ENCODE assay signal across 21 mouse cellular contexts in genomic region chr7:102226051-102226450, GRCm38 (mm10). TPM values are rescaled to one million over a fixed set of nuclear protein-coding genes. Genes with fewer than 3 reads are reported as not detected.
DNase-seq lines count a peak whose midpoint lies in the region; ATAC-seq and TF ChIP-seq lines count a peak whose summit lies in the region.
"Had no signal": no experiment of that assay in that cellular context is flagged by ENCODE, and none has a peak within 500 bp of the region (broad histone marks: within the 10 kb centered on the region; RNA-seq: fewer than 3 reads in every experiment).

No protein-coding gene starts in this region.

- no peak for ATAC-seq in midbrain, embryonic 11.5 days (ENCODE audit: low FRiP score)
- no peak for ATAC-seq in midbrain, embryonic 15.5 days (replicated peaks)
- ATAC-seq: activated CD4-positive, CD25-positive, alpha-beta regulatory T cell, adult 4 months; forebrain, embryonic 13.5 days; forebrain, embryonic 16.5 days; intestine, embryonic 15.5 days had no signal

- peaks cover 3% of the 10 kb centered on the region; the same call in 1 of the 2 replicates for H3K4me1 ChIP-seq in heart, embryonic 10.5 days
- no peaks in the 10 kb centered on the region for H3K4me1 ChIP-seq in midbrain, embryonic 11.5 days (ENCODE audit: control insufficient read depth, insufficient read depth, low read length)
- 0 out of 2 replicates have a peak, but pooled peaks cover 5% of the 10 kb centered on the region for H3K4me1 ChIP-seq in midbrain, embryonic 15.5 days

- no peak for TF ChIP-seq CTCF in gastrocnemius, adult 2 months (IDR thresholded peaks at IDR 0.05)

- WGBS in heart, embryonic 10.5 days, result 87% methylated on average over 6 of the region's 6 CpGs
- WGBS in midbrain, embryonic 11.5 days, result 91% methylated on average over 6 of the region's 6 CpGs
- 92% methylated on average over 6 of the region's 6 CpGs for WGBS in midbrain, embryonic 15.5 days

- peaks cover 21% of the 10 kb centered on the region for H3K36me3 ChIP-seq in heart, embryonic 10.5 days
- H3K36me3 ChIP-seq in midbrain, embryonic 11.5 days (ENCODE audit: control insufficient read depth, insufficient read depth, low read length), result 0 out of 2 replicates have a peak, but pooled peaks cover 2% of the 10 kb centered on the region
- no peaks in the 10 kb centered on the region for H3K36me3 ChIP-seq in midbrain, embryonic 15.5 days (replicated peaks)

- DNase-seq in gastrocnemius, adult 2 months, result no peak
- no peak for DNase-seq in gastrocnemius, adult 8-10 months (ENCODE audit: low spot score in 2 of 2)
- peak; percentile 62 for DNase-seq in heart, embryonic 10.5 days (ENCODE audit: low spot score)
- DNase-seq in heart, postnatal 4 days, result no peak
- peak; percentile 26 for DNase-seq in midbrain, embryonic 11.5 days (ENCODE audit: low spot score, missing footprints)
- DNase-seq in testis, postnatal 10 days (ENCODE audit: low spot score), result no peak
- DNase-seq: adrenal gland, adult 8-10 months; adrenal gland, postnatal 25 days; cerebellum, adult 18-20 months; cerebellum, adult 9-10 months; cerebellum, postnatal 14 days; gastrocnemius, postnatal 25 days; heart, postnatal 10 days had no signal

- no peaks in the 10 kb centered on the region for H3K9me3 ChIP-seq in heart, embryonic 10.5 days
- H3K9me3 ChIP-seq in midbrain, embryonic 11.5 days (ENCODE audit: control insufficient read depth, low read length), result peaks cover 3% of the 10 kb centered on the region; the same call in 1 of the 2 replicates
- no peaks in the 10 kb centered on the region for H3K9me3 ChIP-seq in midbrain, embryonic 15.5 days
- H3K9me3 ChIP-seq: forebrain, embryonic 13.5 days; hindbrain, embryonic 15.5 days; intestine, embryonic 15.5 days had no signal

- intact Hi-C loops in gastrocnemius, adult 2 months (cut with DNase I), result loop anchor here (2.0 kb wide), 1 partner anchor 23 kb away; no protein-coding TSS in a partner anchor

- no peak overlapping the region for H3K4me3 ChIP-seq in gastrocnemius, adult 2 months
- H3K4me3 ChIP-seq in heart, embryonic 10.5 days, result no peak overlapping the region
- no peak overlapping the region for H3K4me3 ChIP-seq in midbrain, embryonic 11.5 days (ENCODE audit: low read depth, low read length)
- H3K4me3 ChIP-seq in midbrain, embryonic 15.5 days, result no peak overlapping the region
- H3K4me3 ChIP-seq: forebrain, embryonic 10.5 days; forebrain, embryonic 13.5 days; hindbrain, embryonic 12.5 days; hindbrain, embryonic 15.5 days; intestine, embryonic 15.5 days had no signal

- H3K27ac ChIP-seq in gastrocnemius, adult 2 months, result peak overlapping the region; percentile 43; the same call in 1 of the 2 replicates
- no peak overlapping the region for H3K27ac ChIP-seq in heart, embryonic 10.5 days
- H3K27ac ChIP-seq in midbrain, embryonic 11.5 days (ENCODE audit: low read depth, low read length), result no peak overlapping the region
- H3K27ac ChIP-seq in midbrain, embryonic 15.5 days, result no peak overlapping the region
- H3K27ac ChIP-seq: forebrain, embryonic 10.5 days; forebrain, embryonic 13.5 days; hindbrain, embryonic 12.5 days; hindbrain, embryonic 15.5 days; intestine, embryonic 15.5 days had no signal

- H3K27me3 ChIP-seq in heart, embryonic 10.5 days (ENCODE audit: insufficient read depth, poor library complexity, severe bottlenecking), result no peaks in the 10 kb centered on the region
- no peaks in the 10 kb centered on the region for H3K27me3 ChIP-seq in midbrain, embryonic 11.5 days (ENCODE audit: control insufficient read depth, insufficient read depth, low read length)
- no peaks in the 10 kb centered on the region for H3K27me3 ChIP-seq in midbrain, embryonic 15.5 days (replicated peaks)
- H3K27me3 ChIP-seq: forebrain, embryonic 13.5 days; hindbrain, embryonic 12.5 days; hindbrain, embryonic 15.5 days; intestine, embryonic 15.5 days had no signal

- H3K4me2 ChIP-seq in midbrain, embryonic 11.5 days, result no peak overlapping the region
- no peak overlapping the region for H3K4me2 ChIP-seq in midbrain, embryonic 15.5 days
- H3K4me2 ChIP-seq: forebrain, embryonic 13.5 days; hindbrain, embryonic 12.5 days; hindbrain, embryonic 15.5 days; intestine, embryonic 15.5 days had no signal

- no peak overlapping the region for H3K9ac ChIP-seq in midbrain, embryonic 11.5 days (ENCODE audit: low read length)
- no peak overlapping the region for H3K9ac ChIP-seq in midbrain, embryonic 15.5 days
- H3K9ac ChIP-seq: forebrain, embryonic 13.5 days; hindbrain, embryonic 12.5 days; hindbrain, embryonic 15.5 days; intestine, embryonic 15.5 days had no signal

RNA-seq across cellular contexts. Expression of gene Pgap2, which starts 16.0 kb away (rescaled TPM):
- 10 to 100 TPM; 27.2 to 29.4 TPM for total RNA-seq in gastrocnemius, adult 2 months (2021)
- total RNA-seq in gastrocnemius, adult 8-10 months (2022), result 10 to 100 TPM; 22.9 to 25.7 (median 25.0) TPM
- polyA plus RNA-seq in heart, embryonic 10.5 days (2016; fragmentation: Nextera tagmentation; extraction: Ambion mirVana), result 49.0 and 54.0 TPM in 2 replicates
- total RNA-seq in heart, postnatal 4 days (2021), result 10 to 100 TPM; 43.2 to 47.4 TPM
- polyA plus RNA-seq in midbrain, embryonic 11.5 days (2014; fragmentation: Nextera tagmentation; extraction: Ambion mirVana), result 51.6 and 52.1 TPM in 2 replicates
- polyA plus RNA-seq in midbrain, embryonic 15.5 days (2015; fragmentation: Nextera tagmentation; extraction: Ambion mirVana), result 59.2 and 59.5 TPM in 2 replicates

RNA-seq across cellular contexts. Expression of gene Nup98, which starts 16.1 kb away (rescaled TPM):
- total RNA-seq in gastrocnemius, adult 2 months (2021), result 10 to 100 TPM; 27.0 to 28.0 TPM
- 10 to 100 TPM; 22.1 to 29.8 (median 24.3) TPM for total RNA-seq in gastrocnemius, adult 8-10 months (2022)
- polyA plus RNA-seq in heart, embryonic 10.5 days (2016; fragmentation: Nextera tagmentation; extraction: Ambion mirVana), result 36.6 and 36.7 TPM in 2 replicates
- 10 to 100 TPM; 50.3 to 50.7 TPM for total RNA-seq in heart, postnatal 4 days (2021)
- 42.0 and 45.0 TPM in 2 replicates for polyA plus RNA-seq in midbrain, embryonic 11.5 days (2014; fragmentation: Nextera tagmentation; extraction: Ambion mirVana)
- polyA plus RNA-seq in midbrain, embryonic 15.5 days (2015; fragmentation: Nextera tagmentation; extraction: Ambion mirVana), result 19.6 and 21.5 TPM in 2 replicates

RNA-seq across cellular contexts. Expression of gene Rhog, which starts 29.8 kb away (rescaled TPM):
- 10 to 100 TPM; 14.7 to 17.0 TPM for total RNA-seq in gastrocnemius, adult 2 months (2021)
- total RNA-seq in gastrocnemius, adult 8-10 months (2022), result 10 to 100 TPM in 3 of 4 experiments, 1 to 10 TPM in 1; 8.9 to 14.8 (median 11.5) TPM
- 42.8 and 48.9 TPM in 2 replicates for polyA plus RNA-seq in heart, embryonic 10.5 days (2016; fragmentation: Nextera tagmentation; extraction: Ambion mirVana)
- total RNA-seq in heart, postnatal 4 days (2021), result 10 to 100 TPM; 37.0 to 39.2 TPM
- 29.4 and 31.4 TPM in 2 replicates for polyA plus RNA-seq in midbrain, embryonic 11.5 days (2014; fragmentation: Nextera tagmentation; extraction: Ambion mirVana)
- 15.1 and 16.1 TPM in 2 replicates for polyA plus RNA-seq in midbrain, embryonic 15.5 days (2015; fragmentation: Nextera tagmentation; extraction: Ambion mirVana)

RNA-seq across cellular contexts. Expression of gene Stim1, which starts 41.6 kb away (rescaled TPM):
- 100 to 1,000 TPM; 156 to 196 TPM for total RNA-seq in gastrocnemius, adult 2 months (2021)
- total RNA-seq in gastrocnemius, adult 8-10 months (2022), result 100 to 1,000 TPM; 159 to 172 (median 166) TPM
- 15.1 and 16.6 TPM in 2 replicates for polyA plus RNA-seq in heart, embryonic 10.5 days (2016; fragmentation: Nextera tagmentation; extraction: Ambion mirVana)
- total RNA-seq in heart, postnatal 4 days (2021), result 10 to 100 TPM; 23.9 to 24.0 TPM
- polyA plus RNA-seq in midbrain, embryonic 11.5 days (2014; fragmentation: Nextera tagmentation; extraction: Ambion mirVana), result 9.1 and 11.6 TPM in 2 replicates
- polyA plus RNA-seq in midbrain, embryonic 15.5 days (2015; fragmentation: Nextera tagmentation; extraction: Ambion mirVana), result 12.6 and 13.1 TPM in 2 replicates

Comparison
In these comparisons a context has a peak if more than half of its experiments do, and no peak if none do; other contexts are left out.
1. DNase-seq: peak in heart, embryonic 10.5 days (single experiment) and midbrain, embryonic 11.5 days (single experiment); none in gastrocnemius, adult 2 months (single experiment), gastrocnemius, adult 8-10 months (0 of 2), heart, postnatal 4 days (single experiment) and testis, postnatal 10 days (single experiment).